Mouse (Mus musculus): ENCODE results near the gene Wbp2nl.

DNA sequence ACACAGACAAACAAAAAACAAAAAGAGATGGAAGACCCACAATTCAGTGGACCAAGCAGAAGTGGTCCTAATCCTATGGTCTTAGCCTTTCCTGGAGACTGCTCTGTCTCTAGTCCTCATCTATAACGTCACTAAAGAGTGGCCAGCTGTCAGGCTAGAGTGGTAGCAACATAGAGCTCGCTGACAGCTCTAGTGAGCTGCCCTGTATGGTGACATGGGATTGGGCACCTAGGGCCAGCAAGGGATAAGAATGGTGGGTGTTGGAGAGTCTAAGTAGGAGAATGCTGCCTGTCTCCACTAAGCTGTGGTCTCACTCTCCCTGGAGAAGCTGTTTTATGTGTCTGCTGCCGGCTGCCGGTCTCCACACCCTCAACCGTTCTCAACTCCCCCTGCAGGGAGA, 5.9 kb upstream of the Wbp2nl start:
- TF ChIP-seq CTCF (IDR thresholded peaks at IDR 0.05; ENCODE audit: low read depth, low read length) (no peak), POLR2AphosphoS5 (IDR thresholded peaks at IDR 0.05; ENCODE audit: insufficient replicate concordance, low read depth, low read length) (no peak), GATA1 (IDR thresholded peaks at IDR 0.05; ENCODE audit: borderline replicate concordance, low read length) (no peak), TAL1 (conservative IDR thresholded peaks at IDR 0.05; ENCODE audit: low read depth, low read length) (no peak), GATA2 (IDR thresholded peaks at IDR 0.05; ENCODE audit: borderline replicate concordance, low read depth, low read length) (no peak)

All from G1E (cell line).